Mouse (Mus musculus) stomach, postnatal 0 days (tissue): Measurements from ENCODE around the gene Kif5c. TPM values are rescaled to one million over a fixed set of nuclear protein-coding genes. Genes with fewer than 3 reads are reported as not detected.

Experiments
- ATAC-seq: fragments of 200-750 bp; cut with Nextera tagmentation; 2 replicates; pipeline ENCODE4 v1.8.0; 2017; ENCODE audit not compliant: low FRiP score, low TSS enrichment
- DNase-seq: peaks from one replicate; pipeline ENCODE4 v3.0.0-alpha.2; 2016; ENCODE audit warnings: low spot score
- H3K27ac ChIP-seq: fragments of 300-500 bp; sonication (generic); replicated peaks from 2 replicates; pipeline ENCODE4 v1.5.1; 2014; ENCODE audit warnings: mild to moderate bottlenecking, control low read depth
- H3K27me3 ChIP-seq: fragments of 300-500 bp; sonication (generic); 2 replicates; pipeline ENCODE4 v1.6.1; 2014; ENCODE audit warnings: low read length; ENCODE audit not compliant: control insufficient read depth, insufficient read depth
- H3K36me3 ChIP-seq: fragments of 300-500 bp; sonication (generic); 2 replicates; pipeline ENCODE4 v1.6.1; 2014; ENCODE audit warnings: low read length, mixed read lengths; ENCODE audit not compliant: control insufficient read depth, insufficient read depth
- H3K4me1 ChIP-seq: fragments of 300-500 bp; sonication (generic); replicated peaks from 2 replicates; pipeline ENCODE4 v1.6.1; 2014; ENCODE audit warnings: antibody characterized with exemption; ENCODE audit not compliant: control insufficient read depth, insufficient read depth
- H3K4me2 ChIP-seq: fragments of 300-500 bp; sonication (generic); replicated peaks from 2 replicates; pipeline ENCODE4 v1.6.1; 2014; ENCODE audit warnings: low read depth, mild to moderate bottlenecking, control low read depth, moderate library complexity
- H3K4me3 ChIP-seq: fragments of 300-500 bp; sonication (generic); 2 replicates; pipeline ENCODE4 v1.5.1; 2014; ENCODE audit warnings: low read depth, low read length, control low read depth
- H3K9ac ChIP-seq: fragments of 300-500 bp; sonication (generic); 2 replicates; pipeline ENCODE4 v1.6.1; 2014; ENCODE audit warnings: mild to moderate bottlenecking, low read length, control low read depth, mixed read lengths
- H3K9me3 ChIP-seq: fragments of 300-500 bp; sonication (generic); 2 replicates; pipeline ENCODE4 v1.6.1; 2016; ENCODE audit warnings: low read length; ENCODE audit not compliant: control insufficient read depth
- CTCF ChIP-seq: IDR thresholded peaks from 2 replicates; pipeline ENCODE4 v1.5.1; 2016; ENCODE audit warnings: antibody characterized with exemption, low read depth, mild to moderate bottlenecking, moderate library complexity
- EP300 ChIP-seq: optimal IDR thresholded peaks from 2 replicates; pipeline ENCODE3; 2016; ENCODE audit warnings: antibody characterized with exemption
- WGBS: fragments of 180-500 bp; shearing (Covaris S2); extraction: QIAGEN DNeasy Blood & Tissue Kit; methylation state at CpG from one replicate; pipeline ENCODE4 v1.1.7; 2014; 5-methylcytosine and 5-hydroxymethylcytosine counted together
- polyA plus RNA-seq: library from polyadenylated mRNA; unstranded; fragments of >200 nt; fragmentation: Nextera tagmentation; extraction: Ambion mirVana; gene quantifications from 2 replicates; pipeline ENCODE4 v1.2.1, GENCODE M21; 2015

The Kif5c gene
- polyA plus RNA-seq, 1 experiment from 2014 or later: 2.8 TPM

GRCm38 (mm10) chr2:49712336-49712887 lies 93.3 kb downstream of the Kif5c start:
- ATAC-seq (no peak), DNase-seq (no peak)
- TF ChIP-seq EP300: no peak
- peak; percentile 42; the same call in 1 of the 2 replicates for TF ChIP-seq CTCF
- Histone ChIP-seq H3K4me1 (no peaks in the 10 kb centered on the region), H3K27ac (no peak overlapping the region), H3K27me3 (no peaks in the 10 kb centered on the region), H3K9me3 (no peaks in the 10 kb centered on the region), H3K4me2 (no peak overlapping the region), H3K9ac (no peak overlapping the region), H3K36me3 (no peaks in the 10 kb centered on the region), H3K4me3 (no peak overlapping the region)
- 72% methylated on average over 7 of the region's 7 CpGs for WGBS

DNA sequence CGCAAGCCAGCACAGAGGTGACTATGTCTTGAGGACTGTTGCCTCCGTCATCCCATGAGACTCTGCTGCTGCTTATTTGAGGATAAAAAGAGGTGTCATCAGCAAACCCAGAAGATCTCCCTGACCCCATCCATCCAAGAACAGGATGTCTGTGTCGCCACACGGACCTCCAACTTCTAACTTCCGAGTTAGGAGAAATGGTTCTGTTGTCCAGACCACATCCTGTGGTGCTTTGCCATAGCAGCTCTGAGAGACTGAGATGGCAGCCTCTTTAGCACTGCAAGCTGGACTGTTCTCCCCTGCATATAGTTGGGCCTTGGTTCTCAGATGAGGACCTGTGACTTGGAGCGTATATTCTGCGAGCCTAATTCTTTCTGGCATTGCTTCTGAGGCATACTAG lies 97.4 kb downstream of the Kif5c start:
- Histone ChIP-seq H3K4me3 (no peak overlapping the region), H3K36me3 (no peaks in the 10 kb centered on the region), H3K27me3 (no peaks in the 10 kb centered on the region), H3K9ac (no peak overlapping the region), H3K27ac (no peak overlapping the region), H3K4me1 (no peaks in the 10 kb centered on the region), H3K4me2 (no peak overlapping the region), H3K9me3 (no peaks in the 10 kb centered on the region)
- no peak for ATAC-seq
- 94% methylated on average over 7 of the region's 7 CpGs for WGBS
- TF ChIP-seq EP300 (no peak), CTCF (no peak)
- no peak for DNase-seq

- DNase-seq (no peak), ATAC-seq (no peak)
- TF ChIP-seq EP300 (no peak), CTCF (no peak)
- Histone ChIP-seq H3K4me3 (no peak overlapping the region), H3K27me3 (no peaks in the 10 kb centered on the region), H3K27ac (no peak overlapping the region), H3K9ac (no peak overlapping the region), H3K36me3 (no peaks in the 10 kb centered on the region), H3K4me2 (no peak overlapping the region), H3K4me1 (no peaks in the 10 kb centered on the region), H3K9me3 (no peaks in the 10 kb centered on the region)
- 89% methylated on average over 18 of the region's 18 CpGs for WGBS
These were observed 98.5 kb downstream of the Kif5c start for GRCm38 (mm10) chr2:49717437-49718116.

DNA sequence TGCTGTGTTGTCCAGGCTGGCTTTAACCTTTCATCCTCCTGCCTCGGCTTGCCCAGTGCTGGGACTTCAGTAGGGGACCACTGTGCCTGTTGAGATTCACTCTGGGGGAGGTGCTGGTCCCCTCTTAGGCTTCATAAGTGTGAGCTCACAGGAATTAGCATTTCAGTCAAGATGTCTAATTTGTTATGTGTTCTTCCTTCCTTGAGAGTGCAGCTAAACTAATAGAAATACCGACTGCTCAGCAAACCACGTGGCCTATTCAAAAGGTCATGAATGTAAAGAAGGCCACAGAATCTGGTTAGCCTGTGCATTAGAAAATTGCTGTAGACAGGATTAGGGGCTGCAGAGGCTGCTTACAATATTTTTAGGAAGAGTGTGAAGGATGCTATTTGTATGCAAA lies 99.4 kb downstream of the Kif5c start:
- TF ChIP-seq CTCF: no peak
- TF ChIP-seq EP300: no peak
- no peaks in the 10 kb centered on the region for H3K27me3 ChIP-seq
- no peaks in the 10 kb centered on the region for H3K9me3 ChIP-seq
- no peak for DNase-seq
- H3K4me3 ChIP-seq: no peak overlapping the region
- H3K9ac ChIP-seq: no peak overlapping the region
- ATAC-seq: no peak
- H3K27ac ChIP-seq: no peak overlapping the region
- no peak overlapping the region for H3K4me2 ChIP-seq
- no peaks in the 10 kb centered on the region for H3K36me3 ChIP-seq
- H3K4me1 ChIP-seq: no peaks in the 10 kb centered on the region
- WGBS: 38% methylated on average over 3 of the region's 3 CpGs

DNA sequence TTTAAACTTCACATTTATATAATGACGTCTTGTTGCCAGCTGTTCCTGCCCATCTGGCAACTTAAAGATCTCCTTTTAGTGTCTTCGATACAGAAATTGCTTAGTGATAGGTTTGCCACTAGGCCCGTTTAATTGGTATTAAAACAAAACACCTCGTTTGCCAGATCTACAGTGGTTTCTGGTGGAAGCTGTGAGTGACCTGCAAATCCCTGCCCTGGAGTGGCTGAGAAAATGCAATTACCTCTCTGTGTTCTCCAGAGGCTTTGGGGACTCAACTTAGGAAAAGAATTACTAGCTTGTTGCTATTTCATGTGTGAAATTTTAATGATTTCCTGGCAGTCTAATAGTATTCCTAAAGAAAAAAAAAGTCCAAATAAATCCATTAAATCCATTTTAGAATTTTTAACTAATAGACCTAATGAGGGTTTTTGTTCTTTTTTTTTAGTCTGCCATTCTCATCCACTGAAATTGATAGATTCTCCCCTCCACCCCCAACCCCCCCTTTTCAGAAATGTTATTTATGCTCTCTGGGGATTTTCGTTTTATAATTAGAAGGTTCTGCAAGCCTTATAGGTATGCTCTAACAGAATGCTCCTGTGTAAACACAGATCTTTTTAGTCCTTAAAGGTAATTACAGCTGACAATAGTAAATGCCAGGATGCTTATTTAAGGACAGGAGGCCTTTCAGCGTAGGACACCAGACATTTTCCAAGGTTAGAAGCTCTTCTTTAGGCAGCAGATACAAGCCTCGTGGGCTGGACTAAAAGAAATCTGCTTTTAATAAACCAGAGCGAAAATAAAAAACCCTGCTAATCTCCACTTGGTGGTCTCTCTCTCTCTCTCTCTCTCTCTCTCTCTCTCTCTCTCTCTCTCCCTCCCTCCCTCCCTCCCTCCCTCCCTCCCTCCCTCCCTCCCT lies 100.1 kb downstream of the Kif5c start:
- no peak overlapping the region for H3K27ac ChIP-seq
- H3K4me3 ChIP-seq: no peak overlapping the region
- no peaks in the 10 kb centered on the region for H3K27me3 ChIP-seq
- TF ChIP-seq CTCF (no peak), EP300 (no peak)
- H3K9me3 ChIP-seq: no peaks in the 10 kb centered on the region
- ATAC-seq (no peak), DNase-seq (no peak)
- 56% methylated on average over 8 of the region's 8 CpGs for WGBS
- no peak overlapping the region for H3K4me2 ChIP-seq
- no peaks in the 10 kb centered on the region for H3K36me3 ChIP-seq
- no peak overlapping the region for H3K9ac ChIP-seq
- H3K4me1 ChIP-seq: no peaks in the 10 kb centered on the region

- no peaks in the 10 kb centered on the region for H3K9me3 ChIP-seq
- DNase-seq (no peak), ATAC-seq (peak; percentile 40; the same call in 1 of the 2 replicates)
- no peaks in the 10 kb centered on the region for H3K4me1 ChIP-seq
- no peak overlapping the region; the same call in 1 of the 2 replicates for H3K27ac ChIP-seq
- no peak overlapping the region for H3K4me3 ChIP-seq
- no peaks in the 10 kb centered on the region for H3K36me3 ChIP-seq
- H3K4me2 ChIP-seq: peak overlapping the region; percentile 31; the same call in 1 of the 2 replicates
- no peak overlapping the region for H3K9ac ChIP-seq
- TF ChIP-seq CTCF: no peak
- TF ChIP-seq EP300: no peak
- no peaks in the 10 kb centered on the region for H3K27me3 ChIP-seq
- 8% methylated on average over 6 of the region's 6 CpGs for WGBS
These were observed 100.8 kb downstream of the Kif5c start for GRCm38 (mm10) chr2:49719854-49720253.
